Mouse (Mus musculus) CH12.LX (cell line): Measurements from ENCODE around the gene Mllt10.

ENCODE experiments used
- CTCF ChIP-seq, 2 experiments: IDR thresholded peaks in 1 of 2; conservative IDR thresholded peaks in 1 of 2; 2 replicates each; pipeline ENCODE4 v1.5.1; 2011 to 2012; ENCODE audit warnings: low read depth in 2 of 2, low read length in 2 of 2, improper control_type of control experiment in 1 of 2, inconsistent platforms in 1 of 2, mild to moderate bottlenecking in 1 of 2, moderate library complexity in 1 of 2
- HCFC1 ChIP-seq: IDR thresholded peaks from 2 replicates; pipeline ENCODE4 v1.6.1; 2012; ENCODE audit warnings: low read depth, mild to moderate bottlenecking, inconsistent platforms, low read length, improper control_type of control experiment
- NELFE ChIP-seq: IDR thresholded peaks from 2 replicates; pipeline ENCODE4 v1.6.1; 2011; ENCODE audit warnings: low read depth, low read length, improper control_type of control experiment
- TBP ChIP-seq: conservative IDR thresholded peaks from 2 replicates; pipeline ENCODE4 v1.6.1; 2011; ENCODE audit warnings: low read depth, low read length, improper control_type of control experiment
- UBTF ChIP-seq: IDR thresholded peaks from 2 replicates; pipeline ENCODE4 v1.6.1; 2012; ENCODE audit warnings: low read depth, mild to moderate bottlenecking, inconsistent platforms, low read length, improper control_type of control experiment, moderate library complexity
- ZNF384 ChIP-seq: IDR thresholded peaks from 2 replicates; pipeline ENCODE4 v1.6.1; 2012; ENCODE audit warnings: low read depth, low read length, improper control_type of control experiment, inconsistent platforms

DNA sequence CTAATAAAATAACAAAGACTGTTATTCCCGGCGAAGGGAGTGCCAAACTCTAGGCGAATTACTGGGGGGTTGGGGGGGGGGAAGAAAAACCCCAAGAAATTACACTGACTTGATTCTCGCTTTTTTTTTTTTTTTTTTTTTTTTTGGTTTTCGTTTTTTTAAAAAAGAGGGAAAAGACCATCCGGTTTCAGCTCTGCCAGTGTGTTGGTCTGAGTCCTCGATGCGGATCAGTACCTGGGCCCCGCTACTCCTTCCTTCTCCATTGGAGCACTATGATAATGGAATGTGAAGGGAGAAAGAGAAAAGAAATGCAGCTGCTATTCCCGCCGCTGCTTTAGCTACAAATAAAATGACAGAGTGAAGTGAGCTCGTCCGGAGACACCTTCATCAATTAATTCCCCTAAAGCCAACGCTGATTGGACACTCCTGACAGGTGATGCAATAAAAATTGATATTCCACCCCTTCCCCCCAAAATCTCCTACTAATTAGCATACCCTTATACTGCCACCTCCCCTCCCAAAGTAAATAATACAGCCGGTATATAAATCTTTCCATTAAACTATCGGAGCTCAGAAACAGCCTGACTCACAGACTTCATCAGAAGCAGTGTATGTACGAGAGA is 6.5 kb upstream of the Mllt10 start, which contains the start of gene Skida1:
- TF ChIP-seq NELFE = no peak
- no peak for TF ChIP-seq UBTF
- no peak for TF ChIP-seq CTCF (conservative IDR thresholded peaks at IDR 0.05 in 1 of 2, IDR thresholded peaks at IDR 0.05 in 1 of 2; ENCODE audit: low read depth in 2 of 2, low read length in 2 of 2)
- peak; percentile 79 for TF ChIP-seq ZNF384
- no peak for TF ChIP-seq HCFC1
- 0 out of 2 replicates have a peak, but pooled peaks have one; percentile 7 for TF ChIP-seq TBP
